Mouse (Mus musculus): ENCODE data around the gene Plekhh1.
A peak's percentile ranks its signal among the peaks of the same experiment; 100 is the strongest.

Plekhh1 gene

DNA sequence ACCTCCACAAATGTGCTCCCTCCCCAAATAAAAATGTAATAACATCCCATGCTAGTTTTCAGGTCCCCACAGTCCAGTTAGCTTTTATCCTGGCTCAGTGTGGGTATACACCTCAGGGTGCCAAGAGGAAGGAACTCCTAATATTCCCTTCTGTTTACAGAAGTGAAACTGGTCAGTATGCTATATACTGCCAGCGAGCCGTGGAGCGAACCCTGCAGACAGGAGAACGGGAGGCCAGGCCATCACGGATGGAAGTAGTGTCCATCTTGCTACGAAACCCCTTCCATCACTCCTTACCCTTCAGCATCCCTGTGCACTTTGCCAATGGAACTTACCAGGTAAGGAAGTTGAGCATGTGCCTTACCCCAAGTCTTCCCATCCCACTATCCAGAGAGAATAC, 43.6 kb downstream of the Plekhh1 start:
- DNase-seq: no peak

GRCm38 (mm10) chr12:79073362-79073761, 44.4 kb downstream of the Plekhh1 start:
- DNase-seq: no peak

DNA sequence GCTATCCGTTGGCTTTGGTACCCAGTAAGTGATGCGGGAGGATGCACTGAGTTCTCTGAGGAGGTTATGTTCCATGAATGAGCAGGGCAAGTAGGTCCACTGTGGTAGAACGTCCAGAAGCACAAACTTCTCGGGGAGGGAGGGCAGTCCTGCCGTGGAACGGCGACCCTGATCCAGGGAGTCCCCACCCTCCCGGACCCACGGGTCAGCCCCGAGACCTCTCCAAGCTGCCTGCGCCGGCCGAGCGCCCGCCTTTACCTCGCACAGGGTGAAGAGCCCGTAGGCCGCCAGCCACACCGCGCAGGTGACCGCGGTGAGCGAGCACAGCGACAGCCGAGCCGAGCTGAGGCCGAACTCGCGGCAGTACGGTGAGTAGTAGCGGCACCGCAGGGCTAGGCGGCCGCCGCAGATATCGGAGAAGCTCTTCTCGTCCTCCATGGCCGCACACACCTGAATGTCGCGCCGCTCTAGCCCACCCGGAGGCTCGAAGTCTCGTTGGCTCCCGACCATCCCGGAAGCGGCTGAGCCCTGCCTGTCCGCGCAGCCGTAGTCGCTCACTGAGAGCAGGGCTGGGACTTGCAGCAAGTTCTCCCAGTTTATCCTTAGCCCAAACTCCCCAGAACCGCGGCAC, 60.3 kb downstream of the Plekhh1 start, which contains the start of gene Pigh:
Pigh (minus strand) TSS at position 470 of the 631 bp plus-strand sequence.
- DNase-seq: peak; percentile 90 to 93

DNA sequence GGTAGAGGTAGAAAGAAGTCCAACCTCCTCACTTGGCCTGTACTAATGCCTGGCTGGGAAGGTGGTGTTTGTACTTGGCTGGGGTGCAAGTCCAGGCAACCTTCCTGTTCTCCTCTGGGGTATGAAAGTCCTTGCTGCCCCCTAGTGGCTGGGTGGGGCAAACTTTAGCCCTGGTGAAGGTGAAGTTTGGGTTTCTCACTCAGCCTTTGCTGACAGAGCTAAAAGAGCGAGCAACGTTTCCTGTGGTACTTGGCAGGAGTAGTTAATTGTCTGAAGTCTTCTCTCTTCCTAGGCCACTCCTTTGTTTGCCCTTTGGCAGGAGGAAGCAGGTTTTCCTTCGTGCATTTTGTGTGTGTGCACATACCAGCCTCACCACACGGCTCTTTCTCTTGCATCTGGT, 63.6 kb downstream of the Plekhh1 start:
- peak; percentile 77 to 83 for DNase-seq

- peak; percentile 37 to 61 for DNase-seq
Observed at GRCm38 (mm10) chr12:79097106-79097752, 68.3 kb downstream of the Plekhh1 start.

- DNase-seq: peak; percentile 55 to 82
Observed at GRCm38 (mm10) chr12:79103773-79104172, 74.8 kb downstream of the Plekhh1 start.

DNA sequence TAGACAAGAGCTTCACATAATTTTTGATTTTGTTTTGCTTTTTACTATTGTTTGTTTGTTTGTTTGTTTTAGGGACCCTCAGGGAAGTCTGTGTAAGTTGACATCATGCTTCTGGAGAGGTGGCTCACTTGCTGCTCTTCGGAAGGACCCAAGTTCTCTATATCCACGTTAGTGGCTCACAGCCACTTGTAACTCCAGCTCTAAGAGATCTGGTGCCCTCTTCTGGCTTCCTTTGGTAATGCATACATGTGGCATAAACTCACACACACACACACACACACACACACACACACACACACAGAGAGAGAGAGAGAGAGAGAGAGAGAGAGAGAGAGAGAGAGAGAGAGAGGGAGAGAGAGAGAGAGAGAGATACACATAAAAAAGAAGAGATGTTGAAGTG, 75.6 kb downstream of the Plekhh1 start:
- DNase-seq: peak in 1 of 2 experiments; percentile 36

DNA sequence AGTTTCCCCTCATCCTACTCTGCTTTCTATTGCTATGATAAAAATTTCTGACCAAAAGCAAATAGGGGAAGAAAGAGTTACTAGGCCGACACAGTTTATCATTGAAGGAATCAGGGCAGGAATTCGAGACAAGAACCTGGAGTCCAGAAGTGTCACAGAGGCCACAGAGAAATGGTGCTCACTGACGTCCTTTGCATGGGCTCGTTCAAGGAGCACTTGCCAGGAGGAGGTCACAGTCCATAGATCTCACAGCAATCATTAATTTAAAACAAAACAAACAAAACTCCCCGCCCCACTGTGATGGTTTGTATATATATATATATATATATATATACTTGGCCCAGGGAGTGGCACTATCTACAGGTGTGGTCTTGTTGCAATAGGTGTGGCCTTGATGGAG, 76.3 kb downstream of the Plekhh1 start:
- DNase-seq: peak; percentile 50 to 54

- DNase-seq: peak; percentile 31 to 55
Observed at GRCm38 (mm10) chr12:79118991-79119390, 90.0 kb downstream of the Plekhh1 start.

DNA sequence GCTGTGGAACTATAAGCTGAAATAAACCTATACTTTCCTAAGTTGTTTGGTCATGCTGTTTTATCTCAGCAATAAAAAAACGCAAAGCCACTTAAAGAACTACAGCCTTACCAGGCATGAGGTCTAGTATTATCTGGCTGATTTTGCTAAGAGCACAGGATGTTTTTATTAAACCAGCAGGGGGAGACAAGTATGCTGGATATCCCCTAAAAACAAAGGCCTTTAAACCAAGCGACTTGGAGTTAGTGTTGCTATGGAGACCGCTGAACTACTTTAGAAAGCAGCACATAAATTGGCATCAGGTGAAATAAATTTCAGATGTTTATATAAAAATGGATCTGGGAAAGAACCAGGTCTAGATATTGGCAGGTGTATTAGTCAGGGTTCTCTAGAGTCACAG, 93.9 kb downstream of the Plekhh1 start:
- DNase-seq: no peak

DNA sequence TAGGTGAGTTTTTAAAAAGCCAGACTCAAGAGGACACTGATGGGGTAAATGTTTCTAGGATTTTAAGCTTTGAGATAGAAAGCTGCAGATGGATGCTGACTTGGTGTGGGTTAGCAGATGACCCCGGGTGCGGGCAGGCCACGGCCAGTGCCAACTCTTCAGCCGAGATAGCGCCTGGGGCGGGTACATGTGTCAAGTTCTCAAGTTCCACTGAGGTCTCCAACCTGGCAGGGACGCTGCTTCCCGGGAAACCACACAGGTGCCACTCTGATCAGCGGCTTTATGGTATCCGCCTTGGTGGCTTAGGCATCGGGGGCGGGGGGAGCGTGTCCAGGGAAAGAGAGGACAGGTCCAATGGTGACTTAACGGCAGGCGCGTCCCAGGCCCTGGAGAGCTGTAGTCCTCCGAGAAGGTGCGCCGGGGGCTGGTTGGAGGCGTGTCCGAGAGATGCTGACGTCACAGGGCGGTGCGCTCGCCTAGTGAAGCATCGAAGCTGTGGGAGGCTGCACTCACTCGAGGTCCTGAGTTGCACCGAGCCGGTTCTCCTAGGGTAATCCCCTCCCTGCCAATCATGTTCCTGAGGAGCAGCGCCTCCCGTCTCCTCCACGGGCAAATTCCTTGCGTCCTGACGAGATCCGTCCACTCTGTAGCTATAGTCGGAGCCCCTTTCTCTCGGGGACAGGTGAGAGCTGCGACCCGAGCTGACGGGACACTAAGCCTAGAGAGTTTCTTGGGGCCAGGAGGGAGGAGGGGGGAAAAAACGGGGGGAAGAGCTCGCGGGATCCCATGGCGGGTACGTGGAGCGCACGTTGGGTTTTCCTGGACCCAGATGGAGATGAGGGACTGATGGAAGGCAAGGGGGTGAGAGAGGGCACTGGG, 101.6 kb downstream of the Plekhh1 start, which contains the start of gene Arg2:
Arg2 (plus strand) TSS at position 479 of the 879 bp plus-strand sequence.
- DNase-seq: peak; percentile 86 to 87
